Mouse (Mus musculus): ENCODE measurements around the gene Cyb5d2. TPM values are rescaled to one million over a fixed set of nuclear protein-coding genes. Genes with fewer than 3 reads are reported as not detected.

Gene Cyb5d2
- total and polyA plus RNA-seq, 3 experiments: 2.4 to 3.9 (median 3.9) TPM

- dilution Hi-C loops (cut with MboI; ENCODE audit: extremely low pct_ligation_motif_present, extremely low pct_unique_long_range_greater_than_20kb, low sequenced_read_pairs): no loop called here
- Histone ChIP-seq H3K4me2 (ENCODE audit: insufficient read depth, low read depth, poor library complexity, severe bottlenecking) (peak overlapping the region; percentile 92), H3K36me3 (replicated peaks in 1 of 2; ENCODE audit: control insufficient read depth in 1 of 2, insufficient read depth in 1 of 2, low read length in 1 of 2) (peaks cover 0 to 16% of the 10 kb centered on the region in 2 experiments), H3K79me2 (replicated peaks; ENCODE audit: control insufficient read depth, extremely low read depth, insufficient read depth, poor library complexity, severe bottlenecking) (peaks cover 20% of the 10 kb centered on the region), H3K4me1 (ENCODE audit: control insufficient read depth in 1 of 2, insufficient read depth in 2 of 2) (peaks cover 0 to 47% of the 10 kb centered on the region in 2 experiments; a peak in 2 of 4 replicates), H3K4me3 (replicated peaks in 1 of 3; ENCODE audit: low read depth in 2 of 3, low read length in 2 of 3, poor library complexity in 1 of 3) (peak overlapping the region; percentile 86 to 96 (median 87)), H3K27me3 (replicated peaks) (no peaks in the 10 kb centered on the region), H3K27ac (ENCODE audit: insufficient read depth, low read depth) (no peak overlapping the region), H3K9me3 (replicated peaks; ENCODE audit: low read length) (no peaks in the 10 kb centered on the region), H3K9ac (ENCODE audit: insufficient read depth, low read depth) (peak overlapping the region; percentile 55)
- in situ Hi-C loops (cut with MboI; ENCODE audit: low pct_ligation_motif_present, low pct_unique_long_range_greater_than_20kb, low sequenced_read_pairs): no loop called here
- no peak for DNase-seq (ENCODE audit: extremely low read depth)
- TF ChIP-seq POLR2A (IDR thresholded peaks at IDR 0.05; ENCODE audit: low read depth, low read length) (no peak), UBTF (IDR thresholded peaks at IDR 0.05; ENCODE audit: low read depth, low read length) (0 out of 2 replicates have a peak, but pooled peaks have one; percentile 53), MAFK (IDR thresholded peaks at IDR 0.05; ENCODE audit: insufficient replicate concordance, low read length) (no peak), CTCF (conservative IDR thresholded peaks at IDR 0.05 in 1 of 2, IDR thresholded peaks at IDR 0.05 in 1 of 2; ENCODE audit: low read depth in 2 of 2, low read length in 2 of 2) (no peak)
Measured at GRCm38 (mm10) chr11:72796296-72796687, 350 bp upstream of the Cyb5d2 start.

DNA sequence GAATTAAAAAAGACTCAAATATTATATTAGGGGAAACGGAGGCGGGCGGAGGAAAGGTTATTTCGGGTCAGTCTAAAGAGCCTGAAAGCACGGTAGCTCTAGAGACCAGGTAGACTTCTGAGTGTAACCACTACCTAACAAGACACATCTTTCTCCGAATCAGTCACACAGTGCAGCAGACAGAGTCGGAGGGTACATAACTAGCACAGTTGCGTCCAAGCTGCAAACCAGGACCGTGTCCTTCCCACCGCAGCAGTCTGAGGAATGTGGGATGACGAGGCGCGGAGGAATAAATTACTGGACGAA is 840 bp downstream of the Cyb5d2 start:
- peak overlapping the region; percentile 51 for H3K27ac ChIP-seq (ENCODE audit: insufficient read depth, low read depth)
- no peak for DNase-seq (ENCODE audit: extremely low read depth)
- dilution Hi-C loops (cut with MboI; ENCODE audit: extremely low pct_ligation_motif_present, extremely low pct_unique_long_range_greater_than_20kb, low sequenced_read_pairs) (no loop called here), in situ Hi-C loops (cut with MboI; ENCODE audit: low pct_ligation_motif_present, low pct_unique_long_range_greater_than_20kb, low sequenced_read_pairs) (no loop called here)
- peaks cover 17% of the 10 kb centered on the region for H3K79me2 ChIP-seq (replicated peaks; ENCODE audit: control insufficient read depth, extremely low read depth, insufficient read depth, poor library complexity, severe bottlenecking)
- H3K27me3 ChIP-seq (replicated peaks): no peaks in the 10 kb centered on the region
- H3K9me3 ChIP-seq (replicated peaks; ENCODE audit: low read length): no peaks in the 10 kb centered on the region
- H3K4me1 ChIP-seq (ENCODE audit: control insufficient read depth in 1 of 2, insufficient read depth in 2 of 2): peaks cover 0 to 46% of the 10 kb centered on the region in 2 experiments; a peak in 2 of 4 replicates
- peak overlapping the region; percentile 70 for H3K4me2 ChIP-seq (ENCODE audit: insufficient read depth, low read depth, poor library complexity, severe bottlenecking)
- peak overlapping the region; percentile 59 for H3K9ac ChIP-seq (ENCODE audit: insufficient read depth, low read depth)
- H3K4me3 ChIP-seq (replicated peaks in 1 of 3; ENCODE audit: low read depth in 2 of 3, low read length in 2 of 3, poor library complexity in 1 of 3): peak overlapping the region; percentile 86 to 96 (median 87)
- H3K36me3 ChIP-seq (replicated peaks in 1 of 2; ENCODE audit: control insufficient read depth in 1 of 2, insufficient read depth in 1 of 2, low read length in 1 of 2): peaks cover 0 to 11% of the 10 kb centered on the region in 2 experiments
- TF ChIP-seq MAX (IDR thresholded peaks at IDR 0.05; ENCODE audit: low read length): no peak
- 0 out of 2 replicates have a peak, but pooled peaks have one; percentile 30 for TF ChIP-seq RCOR1 (conservative IDR thresholded peaks at IDR 0.05; ENCODE audit: low read depth, low read length)
- no peak for TF ChIP-seq MAZ (IDR thresholded peaks at IDR 0.05; ENCODE audit: low read depth, low read length)
- TF ChIP-seq IRF4 (IDR thresholded peaks at IDR 0.05; ENCODE audit: low read depth, low read length): no peak
- no peak for TF ChIP-seq JUN (IDR thresholded peaks at IDR 0.05; ENCODE audit: insufficient read depth, low read depth, low read length)
- no peak for TF ChIP-seq ZC3H11A (IDR thresholded peaks at IDR 0.05; ENCODE audit: low read depth, low read length)
- TF ChIP-seq ZNF384 (IDR thresholded peaks at IDR 0.05; ENCODE audit: low read depth, low read length): no peak
- TF ChIP-seq CTCF (conservative IDR thresholded peaks at IDR 0.05 in 1 of 2, IDR thresholded peaks at IDR 0.05 in 1 of 2; ENCODE audit: low read depth in 2 of 2, low read length in 2 of 2): no peak

DNA sequence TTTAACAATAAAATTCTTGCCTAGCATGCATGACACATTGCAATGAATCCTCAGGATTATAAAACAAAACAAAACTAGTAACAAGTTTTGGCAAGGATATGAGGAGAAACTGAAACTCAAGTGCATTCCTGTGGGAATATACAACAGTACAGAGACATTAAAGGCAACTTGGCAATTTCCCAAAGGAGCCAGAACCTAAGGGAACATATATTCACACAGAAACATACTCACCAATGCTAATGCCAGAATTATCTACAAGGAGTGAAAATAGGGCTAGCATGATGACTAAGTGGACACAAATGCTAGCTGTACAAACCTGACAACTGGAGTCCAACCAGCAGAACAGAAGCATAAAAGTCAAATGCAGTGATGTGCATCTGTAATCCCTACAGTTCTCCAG is 3.9 kb downstream of the Cyb5d2 start:
- Histone ChIP-seq H3K27ac (ENCODE audit: insufficient read depth, low read depth) (no peak overlapping the region), H3K4me1 (ENCODE audit: control insufficient read depth in 1 of 2, insufficient read depth in 2 of 2) (peaks cover 0 to 24% of the 10 kb centered on the region in 2 experiments; a peak in 2 of 4 replicates), H3K79me2 (replicated peaks; ENCODE audit: control insufficient read depth, extremely low read depth, insufficient read depth, poor library complexity, severe bottlenecking) (peaks cover 4% of the 10 kb centered on the region; the same call in 1 of the 2 replicates), H3K9me3 (replicated peaks; ENCODE audit: low read length) (no peaks in the 10 kb centered on the region), H3K36me3 (replicated peaks in 1 of 2; ENCODE audit: control insufficient read depth in 1 of 2, insufficient read depth in 1 of 2, low read length in 1 of 2) (peaks cover 0 to 2% of the 10 kb centered on the region in 2 experiments), H3K9ac (ENCODE audit: insufficient read depth, low read depth) (no peak overlapping the region), H3K4me2 (ENCODE audit: insufficient read depth, low read depth, poor library complexity, severe bottlenecking) (no peak overlapping the region), H3K4me3 (replicated peaks in 1 of 3; ENCODE audit: low read depth in 2 of 3, low read length in 2 of 3, poor library complexity in 1 of 3) (no peak overlapping the region), H3K27me3 (replicated peaks) (no peaks in the 10 kb centered on the region)
- in situ Hi-C loops (cut with MboI; ENCODE audit: low pct_ligation_motif_present, low pct_unique_long_range_greater_than_20kb, low sequenced_read_pairs) (no loop called here), dilution Hi-C loops (cut with MboI; ENCODE audit: extremely low pct_ligation_motif_present, extremely low pct_unique_long_range_greater_than_20kb, low sequenced_read_pairs) (no loop called here)
- TF ChIP-seq SIN3A (IDR thresholded peaks at IDR 0.05; ENCODE audit: low read length) (no peak), MAFK (IDR thresholded peaks at IDR 0.05; ENCODE audit: insufficient replicate concordance, low read length) (no peak), POLR2AphosphoS2 (IDR thresholded peaks at IDR 0.05; ENCODE audit: low read depth, low read length) (no peak), ZMIZ1 (IDR thresholded peaks at IDR 0.05; ENCODE audit: low read depth, low read length) (no peak), TBP (conservative IDR thresholded peaks at IDR 0.05; ENCODE audit: low read depth, low read length) (no peak), JUND (conservative IDR thresholded peaks at IDR 0.05; ENCODE audit: low read depth, low read length) (no peak), SMC3 (IDR thresholded peaks at IDR 0.05; ENCODE audit: low read depth, low read length) (no peak), ZKSCAN1 (IDR thresholded peaks at IDR 0.05; ENCODE audit: borderline replicate concordance, low read depth, low read length) (no peak), IRF4 (IDR thresholded peaks at IDR 0.05; ENCODE audit: low read depth, low read length) (no peak), TCF12 (IDR thresholded peaks at IDR 0.05; ENCODE audit: low read depth, low read length) (no peak), PAX5 (IDR thresholded peaks at IDR 0.05; ENCODE audit: low read length) (no peak), NELFE (IDR thresholded peaks at IDR 0.05; ENCODE audit: low read depth, low read length) (no peak), ETS1 (conservative IDR thresholded peaks at IDR 0.05; ENCODE audit: low read depth, low read length) (no peak), CTCF (conservative IDR thresholded peaks at IDR 0.05 in 1 of 2, IDR thresholded peaks at IDR 0.05 in 1 of 2; ENCODE audit: low read depth in 2 of 2, low read length in 2 of 2) (no peak), RCOR1 (conservative IDR thresholded peaks at IDR 0.05; ENCODE audit: low read depth, low read length) (no peak), CHD1 (IDR thresholded peaks at IDR 0.05; ENCODE audit: low read depth, low read length) (no peak), USF1 (IDR thresholded peaks at IDR 0.05; ENCODE audit: low read depth, low read length) (no peak)
- DNase-seq (ENCODE audit: extremely low read depth): no peak
